Mouse (Mus musculus) left cerebral cortex, adult 8-10 months (tissue): ENCODE results near the gene Hlcs. TPM values are rescaled to one million over a fixed set of nuclear protein-coding genes. Genes with fewer than 3 reads are reported as not detected.

Experiments
- DNase-seq, 2 experiments: peaks; one replicate each; pipeline ENCODE4 v3.0.0; 2022; ENCODE audit warnings: low spot score in 2 of 2
- total RNA-seq, 4 experiments: library from RNA; stranded (reverse); gene quantifications; 2 replicates each; pipeline ENCODE4 v1.2.4; 2022

The Hlcs gene
- total RNA-seq, 4 experiments from 2014 or later = 18.8 to 22.9 (median 21.6) TPM

DNA sequence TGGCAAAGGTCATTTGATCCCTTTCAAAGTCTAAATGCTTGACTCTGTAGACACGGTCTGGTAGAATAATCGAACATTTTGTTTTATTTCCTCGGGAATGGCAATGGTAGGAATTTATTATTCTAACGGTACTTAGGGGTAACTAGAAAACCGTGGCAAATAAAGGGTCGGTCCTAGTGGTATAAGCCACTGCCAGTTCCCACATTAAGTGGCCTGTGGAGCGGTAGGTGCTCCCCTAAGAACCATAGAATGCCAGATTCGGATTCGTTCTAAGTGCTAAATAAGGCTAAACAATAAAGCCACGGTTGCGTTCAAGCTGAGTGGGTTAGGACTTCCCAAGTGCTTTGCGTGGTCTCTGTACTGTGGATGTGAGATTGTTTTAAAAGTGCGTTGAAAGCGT lies 216.9 kb downstream of the Hlcs start:
- DNase-seq = no peak

DNA sequence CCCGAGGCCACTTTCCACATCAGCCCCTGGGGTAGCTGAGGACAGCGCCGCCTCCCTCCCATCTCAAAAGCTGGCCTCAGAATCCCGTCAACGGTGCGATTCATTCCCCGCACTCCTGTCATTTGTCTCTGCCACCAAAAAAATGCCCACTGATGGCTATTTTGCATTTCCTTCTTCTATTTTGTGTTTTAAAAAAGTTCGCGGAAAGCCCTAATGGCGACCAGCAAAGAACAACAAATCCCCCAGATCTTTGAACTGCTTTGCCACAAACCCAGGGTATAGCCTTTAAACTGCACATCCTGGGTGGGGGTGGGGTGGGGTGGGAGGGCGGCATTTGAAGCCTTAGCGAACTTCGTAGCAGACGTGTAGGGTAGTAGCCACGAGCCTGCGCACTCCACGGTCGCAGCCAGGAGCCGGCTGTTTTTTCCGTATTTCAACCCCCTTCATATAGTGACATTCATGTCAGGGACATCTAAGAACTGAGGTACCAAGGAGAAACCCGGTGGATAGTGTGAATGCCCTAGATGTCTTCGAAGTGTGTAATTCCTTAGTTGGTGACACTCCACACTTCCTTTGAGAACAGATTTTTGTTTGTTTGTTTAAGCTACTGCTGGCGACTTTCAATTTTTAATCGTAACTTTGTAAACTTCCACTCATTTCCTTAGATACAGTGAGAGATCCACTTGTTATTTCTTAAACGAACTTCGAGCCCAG lies 218.1 kb downstream of the Hlcs start:
- no peak for DNase-seq

DNA sequence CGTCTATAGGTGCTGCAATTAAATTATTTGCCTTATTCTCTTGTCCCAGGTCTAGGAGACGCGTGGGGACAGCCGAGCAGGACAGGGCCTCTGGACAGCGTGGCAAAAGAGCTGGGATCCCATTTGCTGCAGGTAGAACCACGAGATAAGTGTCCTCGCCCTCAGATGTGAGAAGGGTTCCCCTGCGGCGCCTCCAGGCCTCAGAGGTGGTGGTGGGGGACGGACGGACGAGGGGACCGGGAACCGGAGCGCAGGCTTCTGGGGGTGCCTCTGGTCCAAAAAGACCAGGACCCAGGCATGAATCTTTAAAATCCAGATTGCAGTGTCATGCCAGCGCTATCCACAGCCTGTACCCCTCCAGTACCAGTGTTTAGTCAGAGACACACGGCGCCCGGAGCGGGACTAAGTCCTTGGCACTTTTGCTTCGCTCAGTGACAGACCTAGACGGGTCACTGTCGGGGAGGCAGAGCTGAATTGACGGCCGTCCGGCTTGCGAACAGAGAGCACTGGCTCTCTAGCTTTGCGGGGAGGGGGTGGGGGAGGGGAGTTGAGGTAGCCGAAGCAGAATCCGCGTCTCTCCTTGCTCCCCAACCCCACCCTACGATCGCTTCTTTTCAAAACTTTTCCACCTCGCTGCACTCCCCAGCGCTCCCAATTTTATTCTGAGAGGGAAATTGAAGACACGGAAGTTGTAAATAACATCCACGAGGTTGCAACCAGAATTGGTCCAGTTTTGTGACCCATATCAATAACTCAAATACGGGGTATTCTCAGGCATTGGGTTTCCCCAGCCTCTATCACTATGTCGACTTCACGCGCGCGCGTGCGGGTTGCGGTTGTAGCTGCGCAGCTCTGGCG lies 218.9 kb downstream of the Hlcs start:
- DNase-seq = no peak

GRCm38 (mm10) chr16:94093151-94093863 lies 220.1 kb downstream of the Hlcs start:
- DNase-seq = no peak

GRCm38 (mm10) chr16:94092511-94093150 lies 220.7 kb downstream of the Hlcs start:
- DNase-seq = no peak

- DNase-seq = no peak
These were observed 224.3 kb downstream of the Hlcs start for GRCm38 (mm10) chr16:94088819-94089692.

DNA sequence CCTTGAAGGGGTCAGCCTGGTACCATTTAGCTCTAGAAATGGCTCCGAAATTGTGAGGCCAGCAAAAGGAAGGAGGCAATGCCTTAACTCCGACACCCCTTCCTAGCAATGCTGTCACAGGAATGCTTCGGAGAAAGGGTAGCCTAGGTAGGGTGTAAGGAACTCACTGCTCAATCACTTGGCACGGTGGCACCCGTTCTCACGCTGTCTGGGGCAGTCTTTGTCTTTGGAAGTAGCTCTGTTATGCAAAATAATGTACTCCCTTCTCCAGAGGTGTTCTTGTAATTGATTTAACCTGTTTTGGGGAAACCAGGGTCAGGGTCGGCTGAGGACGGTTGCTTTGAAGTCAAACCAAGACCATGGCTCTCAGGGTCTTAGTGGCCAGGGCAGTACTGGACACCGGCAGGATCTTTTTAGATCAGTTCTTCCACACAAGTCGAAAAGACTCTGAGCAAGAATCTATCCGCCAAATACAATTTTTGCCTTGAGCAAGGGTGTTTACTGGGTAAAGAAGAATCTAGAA lies 225.1 kb downstream of the Hlcs start:
- no peak for DNase-seq

GRCm38 (mm10) chr16:94087570-94088225 lies 225.7 kb downstream of the Hlcs start:
- DNase-seq = no peak

DNA sequence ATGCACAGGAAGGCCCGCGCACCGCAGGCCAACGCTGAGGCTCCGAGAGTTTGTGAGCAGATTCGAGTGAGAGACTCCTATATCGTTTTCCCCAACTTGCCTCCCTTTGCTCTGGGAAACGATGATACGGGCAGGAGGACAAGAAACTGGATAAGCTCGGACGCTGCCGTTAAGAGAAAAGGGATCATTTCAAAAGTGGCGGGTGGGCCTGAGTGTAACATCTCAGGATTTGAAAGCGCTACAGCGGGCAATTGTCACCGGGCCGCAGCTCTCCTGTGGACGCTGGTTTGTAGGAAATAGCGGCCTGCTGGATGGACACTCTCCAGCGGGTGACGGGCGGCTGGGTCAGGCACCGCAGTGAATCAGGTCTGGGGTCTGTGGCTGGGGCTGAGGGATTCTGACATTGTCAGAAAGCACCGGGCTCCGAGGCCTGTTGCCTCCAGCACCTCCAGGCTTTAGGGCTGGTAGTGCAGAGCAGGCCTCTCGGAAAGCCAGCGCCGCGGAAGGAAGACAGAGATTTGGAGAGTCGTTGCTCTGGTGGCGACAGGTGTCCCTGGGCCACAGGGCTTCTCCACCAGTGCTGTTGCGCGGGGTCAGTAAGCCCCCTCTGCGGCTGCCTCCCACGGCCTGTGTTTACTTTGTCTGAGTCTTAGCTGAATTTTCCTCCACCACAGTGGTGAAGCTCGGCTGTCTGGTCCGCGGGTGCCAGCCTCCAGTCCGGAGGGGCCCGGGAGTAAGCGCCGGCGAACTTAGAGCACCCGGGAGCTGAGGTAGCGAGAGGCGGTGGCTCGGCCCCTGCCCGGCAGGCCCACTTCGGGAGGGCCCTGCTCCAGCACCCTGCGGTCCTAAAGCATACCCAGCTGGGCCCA lies 226.4 kb downstream of the Hlcs start:
- no peak for DNase-seq

DNA sequence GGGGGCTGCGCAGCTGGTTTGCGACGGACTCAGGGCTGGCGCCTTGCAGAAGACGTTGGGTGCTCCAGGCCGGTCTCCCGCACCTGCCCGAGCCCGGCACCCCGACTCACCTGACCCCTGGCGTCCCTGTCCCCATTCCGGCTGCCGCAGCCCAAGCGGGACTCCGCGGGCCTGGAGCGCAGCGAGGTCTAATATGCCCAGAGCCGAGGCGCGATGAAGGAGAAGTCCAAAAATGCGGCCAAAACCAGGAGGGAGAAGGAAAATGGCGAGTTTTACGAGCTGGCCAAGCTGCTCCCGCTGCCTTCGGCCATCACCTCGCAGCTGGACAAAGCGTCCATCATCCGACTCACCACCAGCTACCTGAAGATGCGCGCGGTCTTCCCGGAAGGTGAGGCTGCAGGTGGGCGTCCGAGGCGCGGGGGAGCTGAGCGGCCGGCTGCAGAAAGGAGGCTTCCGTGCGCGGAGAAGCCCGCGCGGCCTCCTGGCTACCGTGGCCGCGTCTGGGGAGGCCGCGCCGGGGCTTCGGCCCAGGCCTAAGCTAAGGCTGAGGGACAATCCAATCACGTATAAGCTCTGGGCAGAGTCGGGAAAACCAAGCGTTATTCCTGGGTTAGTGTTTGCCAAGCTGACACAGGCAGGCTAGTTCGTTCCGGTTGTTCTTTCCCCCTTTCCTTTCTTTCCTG lies 227.6 kb downstream of the Hlcs start:
- no peak for DNase-seq

DNA sequence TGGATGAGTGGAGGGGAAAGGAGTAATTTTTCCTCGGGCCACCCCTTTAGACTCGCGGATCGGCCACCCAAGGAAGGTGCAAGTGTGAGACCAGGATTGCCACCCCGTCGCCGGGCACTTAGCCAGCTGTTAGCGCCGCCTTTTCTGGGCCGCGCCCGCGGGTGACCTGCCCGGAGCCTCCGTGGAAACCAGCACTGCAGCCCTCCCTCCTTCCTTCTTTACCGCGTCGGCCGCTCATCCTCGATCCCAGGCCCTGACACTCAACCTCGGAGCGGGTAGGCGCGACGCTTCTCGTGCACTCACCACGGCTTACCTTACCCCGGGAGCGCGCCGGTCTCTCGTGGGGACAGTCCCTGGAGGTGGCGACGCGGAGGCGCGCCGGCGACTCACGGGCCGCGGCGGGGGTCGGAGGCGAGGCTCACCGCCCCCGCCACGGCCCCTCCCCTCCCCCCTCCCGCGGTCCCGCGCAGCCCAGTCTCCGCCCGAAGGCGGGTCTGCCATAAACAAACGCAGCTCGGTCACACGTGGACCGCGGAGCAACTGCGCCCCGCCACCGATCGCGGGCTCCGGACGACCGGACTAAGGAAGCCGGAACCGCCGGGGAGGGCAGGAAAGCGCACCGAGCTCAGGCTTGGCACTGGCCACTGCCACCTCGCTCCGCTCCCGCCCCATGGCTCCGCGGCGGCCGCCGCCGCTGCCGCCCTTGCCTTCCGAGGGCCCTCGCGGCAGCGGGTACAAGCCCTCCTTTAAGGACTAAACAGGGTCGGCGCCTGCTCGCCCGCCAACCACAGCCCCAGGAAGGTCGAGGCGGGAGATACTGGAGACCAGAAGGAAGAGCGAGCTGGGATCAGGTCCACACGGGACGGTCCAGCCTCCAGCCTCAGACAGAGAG lies 228.4 kb downstream of the Hlcs start, which contains the start of gene Sim2:
Gene Sim2, plus strand, starts transcription at position 221 of the 892 bp plus-strand sequence.
- no peak for DNase-seq

DNA sequence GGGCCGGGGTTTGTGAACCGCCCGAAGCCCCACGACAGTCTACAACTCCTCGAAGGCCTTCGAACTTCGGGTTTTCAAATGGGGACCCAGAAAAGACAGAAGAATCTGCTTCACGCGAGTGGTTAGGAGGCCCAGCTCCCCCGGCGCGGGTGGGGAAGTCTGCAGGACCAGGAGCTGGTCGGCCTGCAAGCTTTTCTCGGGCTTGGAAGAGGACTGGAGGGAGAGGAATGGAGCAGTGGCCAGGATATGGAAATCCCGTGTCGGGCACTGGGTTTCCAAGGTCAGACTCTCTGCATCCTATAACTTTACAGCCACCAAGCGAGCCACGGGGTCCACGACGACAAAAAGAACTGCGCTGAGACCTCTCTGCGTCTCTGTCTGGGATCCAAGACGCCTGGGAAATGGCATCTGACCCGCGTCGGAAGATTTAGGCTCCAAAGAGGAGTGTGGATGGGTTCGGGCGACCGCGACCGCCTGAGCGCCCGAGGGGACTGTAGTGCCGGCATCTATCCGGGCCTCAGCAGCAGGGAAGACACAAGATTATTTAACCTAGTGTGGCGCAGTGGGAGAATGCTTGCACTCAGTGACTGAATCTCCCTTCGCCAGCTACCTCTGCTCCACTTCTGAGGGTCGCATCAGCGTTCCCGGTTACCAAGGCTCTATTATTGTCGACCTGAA lies 229.4 kb downstream of the Hlcs start:
- no peak for DNase-seq

DNA sequence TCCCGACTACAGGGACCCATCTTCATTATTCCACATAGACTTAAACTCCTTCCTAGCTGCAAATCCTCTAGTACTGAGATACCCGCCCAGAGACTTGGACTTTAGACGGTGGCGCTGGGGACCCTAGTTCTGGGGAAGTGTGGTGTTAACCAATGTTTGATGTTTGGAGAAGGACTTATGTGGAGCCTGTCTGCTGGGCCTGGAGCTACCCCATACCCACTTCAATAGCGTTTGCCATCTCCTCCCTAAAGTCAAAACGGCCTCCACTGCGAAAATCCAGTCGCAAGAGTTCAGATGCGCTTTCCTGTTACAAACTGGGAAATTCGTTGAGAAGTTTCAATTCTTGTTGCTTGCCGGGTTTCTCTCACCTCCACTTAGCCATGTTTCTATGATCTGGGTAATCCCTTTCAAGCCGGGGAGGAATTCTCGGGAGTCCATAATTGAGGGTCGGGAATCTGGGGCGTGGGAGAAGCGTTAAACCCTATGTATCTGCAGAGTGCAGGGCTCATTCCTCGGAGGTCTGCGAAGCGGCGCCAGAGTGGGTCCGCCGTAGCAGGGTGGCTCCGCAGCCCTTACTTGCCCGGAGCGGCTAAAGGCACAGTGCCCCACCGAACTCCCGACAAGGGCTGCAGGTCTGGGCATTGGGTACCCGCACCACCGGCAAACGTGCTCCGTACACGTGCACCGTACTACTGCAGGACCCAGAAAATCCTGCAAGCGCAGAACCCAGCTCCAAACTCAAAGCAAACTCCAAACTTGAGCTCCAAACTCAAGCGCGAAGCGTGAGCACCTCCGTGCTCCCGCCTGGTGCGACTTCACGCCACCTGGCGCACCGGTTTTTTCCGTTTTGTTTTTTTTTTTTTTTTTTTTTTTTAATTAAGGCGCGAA lies 230.2 kb downstream of the Hlcs start:
- DNase-seq = no peak

DNA sequence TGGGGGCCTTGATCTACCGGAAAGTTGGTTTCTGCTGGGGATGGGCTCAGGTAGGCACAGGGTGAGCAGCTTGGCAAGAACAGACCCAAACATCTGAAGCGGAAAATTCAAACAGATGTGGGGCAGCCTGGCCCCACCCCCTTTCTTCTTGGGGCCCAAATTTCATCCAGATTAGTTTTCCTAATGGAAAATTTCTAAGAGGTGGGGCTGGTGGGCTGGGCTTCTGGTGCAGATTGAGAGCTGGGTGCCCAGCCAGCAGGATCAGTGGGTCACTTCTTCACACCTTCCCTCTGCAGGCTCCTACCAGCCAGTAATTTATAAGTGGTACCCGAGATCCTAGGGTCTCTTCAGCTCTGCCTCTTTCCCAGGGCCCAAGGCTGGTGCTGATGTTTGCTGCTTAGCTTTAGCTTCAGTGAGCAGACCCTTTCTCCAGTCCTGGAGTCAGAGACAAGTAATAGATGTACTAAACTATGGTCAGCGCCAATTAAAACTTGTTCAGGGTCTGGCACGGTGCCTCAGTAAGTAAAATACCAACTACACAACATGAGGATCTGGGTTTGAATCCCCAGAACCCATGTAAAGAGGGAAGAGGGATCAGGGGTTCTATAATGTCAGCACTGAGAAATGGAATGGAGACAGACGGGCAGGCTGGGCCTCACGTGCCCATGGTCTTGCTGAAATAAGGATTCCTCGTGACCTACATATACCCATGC lies 231.2 kb downstream of the Hlcs start:
- no peak for DNase-seq

DNA sequence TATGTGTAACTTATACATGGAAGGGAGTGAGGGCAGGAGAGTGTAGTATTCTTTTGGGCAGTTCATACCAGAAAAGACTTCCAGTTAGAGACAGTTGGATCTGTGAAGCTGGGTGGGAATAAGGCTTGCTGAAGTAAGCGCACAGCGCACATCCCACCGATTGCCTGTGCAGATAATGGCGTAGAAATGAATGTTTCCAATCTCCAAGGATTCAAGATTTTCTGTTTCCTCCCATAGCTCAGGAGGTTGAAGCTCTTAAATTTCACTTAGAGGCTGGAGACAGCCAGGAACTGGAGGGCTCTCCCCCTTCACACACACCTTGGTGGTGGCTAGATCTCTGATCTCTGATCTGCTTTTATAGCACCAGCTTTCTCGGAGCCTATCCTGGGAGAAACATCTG lies 231.8 kb downstream of the Hlcs start:
- DNase-seq = no peak
